In the genomic region with DNA sequence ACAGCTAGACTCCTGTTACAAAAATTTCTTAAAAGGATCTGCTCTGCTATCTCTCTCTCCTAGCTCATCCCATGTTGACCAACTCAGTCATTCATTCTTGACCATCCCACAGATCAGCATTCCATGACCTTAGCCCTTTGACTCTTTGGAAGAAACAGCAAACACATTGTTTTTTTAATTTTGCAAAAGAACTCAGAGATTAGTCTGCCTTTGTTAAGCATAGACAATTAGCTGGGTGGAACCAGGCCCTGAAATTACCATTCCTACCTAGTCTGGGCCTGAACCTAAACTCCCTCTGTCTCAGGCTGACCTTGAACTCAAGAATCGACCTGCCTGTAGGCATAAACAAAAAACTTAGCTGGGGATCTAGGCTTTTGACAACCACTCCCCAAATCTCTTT, we compare ENCODE assay signal across 29 mouse cellular contexts. TPM values are rescaled to one million over a fixed set of nuclear protein-coding genes. Genes with fewer than 3 reads are reported as not detected.
"Had no signal": no experiment of that assay in that cellular context is flagged by ENCODE, and none has a peak within 500 bp of the region (broad histone marks: within the 10 kb centered on the region; RNA-seq: fewer than 3 reads in every experiment).

No protein-coding gene starts in this region.

- H3K27me3 ChIP-seq: heart, embryonic 12.5 days; hindbrain, embryonic 12.5 days; hindbrain, embryonic 15.5 days; kidney, embryonic 15.5 days; limb, embryonic 12.5 days; liver, embryonic 13.5 days; liver, embryonic 15.5 days had no signal

- DNase-seq: gastrocnemius, postnatal 14 days; gastrocnemius, postnatal 36 days; heart, postnatal 10 days; heart, postnatal 4 days; kidney, adult 11 months; kidney, adult 2 months; kidney, adult 9 months; kidney, postnatal 14 days; kidney, postnatal 36 days; layer of hippocampus, adult 9-11 months; layer of hippocampus, postnatal 36 days; liver, embryonic 13.5 days had no signal

- H3K36me3 ChIP-seq: heart, embryonic 10.5 days; heart, embryonic 12.5 days; hindbrain, embryonic 10.5 days; hindbrain, embryonic 12.5 days; hindbrain, embryonic 15.5 days; kidney, embryonic 15.5 days; limb, embryonic 10.5 days; limb, embryonic 12.5 days; liver, embryonic 13.5 days; liver, embryonic 15.5 days had no signal

- ATAC-seq: hindbrain, postnatal 0 days; intestine, embryonic 16.5 days had no signal

- H3K4me1 ChIP-seq: heart, embryonic 10.5 days; heart, embryonic 12.5 days; hindbrain, embryonic 10.5 days; hindbrain, embryonic 12.5 days; hindbrain, embryonic 15.5 days; kidney, embryonic 15.5 days; limb, embryonic 10.5 days; limb, embryonic 12.5 days; liver, embryonic 13.5 days; liver, embryonic 15.5 days had no signal

- H3K9me3 ChIP-seq: heart, embryonic 10.5 days; heart, embryonic 12.5 days; hindbrain, embryonic 10.5 days; hindbrain, embryonic 12.5 days; hindbrain, embryonic 15.5 days; kidney, embryonic 15.5 days; limb, embryonic 10.5 days; limb, embryonic 12.5 days; liver, embryonic 13.5 days; liver, embryonic 15.5 days had no signal

- H3K9ac ChIP-seq: heart, embryonic 12.5 days; hindbrain, embryonic 12.5 days; hindbrain, embryonic 15.5 days; kidney, embryonic 15.5 days; limb, embryonic 12.5 days; liver, embryonic 13.5 days; liver, embryonic 15.5 days had no signal

- H3K4me3 ChIP-seq: heart, embryonic 10.5 days; heart, embryonic 12.5 days; hindbrain, embryonic 10.5 days; hindbrain, embryonic 12.5 days; hindbrain, embryonic 15.5 days; kidney, embryonic 15.5 days; limb, embryonic 10.5 days; limb, embryonic 12.5 days; liver, embryonic 13.5 days; liver, embryonic 15.5 days had no signal

- H3K27ac ChIP-seq: heart, embryonic 10.5 days; hindbrain, embryonic 10.5 days; hindbrain, embryonic 12.5 days; hindbrain, embryonic 15.5 days; hindbrain, postnatal 0 days; kidney, embryonic 15.5 days; kidney, postnatal 0 days; limb, embryonic 10.5 days; limb, embryonic 12.5 days; liver, embryonic 13.5 days; liver, embryonic 15.5 days had no signal

RNA-seq across cellular contexts. Expression of gene Cct8l1, which starts 38.8 kb away (rescaled TPM):
- total RNA-seq: gastrocnemius, postnatal 14 days; heart, postnatal 10 days; heart, postnatal 4 days; hindbrain, postnatal 0 days; layer of hippocampus, postnatal 14 days had no signal
- polyA plus RNA-seq: heart, embryonic 10.5 days; heart, embryonic 14.5 days; hindbrain, embryonic 10.5 days; hindbrain, postnatal 0 days; intestine, embryonic 14.5 days; intestine, embryonic 16.5 days; kidney, embryonic 15.5 days; kidney, postnatal 0 days; large intestine, adult 2 months; limb, embryonic 10.5 days; limb, embryonic 12.5 days; liver, embryonic 11.5 days; liver, embryonic 13.5 days had no signal
